Mouse (Mus musculus): ENCODE data around the gene Gm13178.
A peak's percentile ranks its signal among the peaks of the same experiment; 100 is the strongest.

Gene Gm13178

GRCm38 (mm10) chr4:144721304-144721703 lies at the start of gene Gm13178:
Gene Gm13178, minus strand, starts transcription at chr4:144721404.
- no peak for DNase-seq (ENCODE audit: low spot score)

GRCm38 (mm10) chr4:144765722-144766121 lies 44.5 kb upstream of the Gm13178 start:
- peak; percentile 46 for DNase-seq (ENCODE audit: low spot score)

DNA sequence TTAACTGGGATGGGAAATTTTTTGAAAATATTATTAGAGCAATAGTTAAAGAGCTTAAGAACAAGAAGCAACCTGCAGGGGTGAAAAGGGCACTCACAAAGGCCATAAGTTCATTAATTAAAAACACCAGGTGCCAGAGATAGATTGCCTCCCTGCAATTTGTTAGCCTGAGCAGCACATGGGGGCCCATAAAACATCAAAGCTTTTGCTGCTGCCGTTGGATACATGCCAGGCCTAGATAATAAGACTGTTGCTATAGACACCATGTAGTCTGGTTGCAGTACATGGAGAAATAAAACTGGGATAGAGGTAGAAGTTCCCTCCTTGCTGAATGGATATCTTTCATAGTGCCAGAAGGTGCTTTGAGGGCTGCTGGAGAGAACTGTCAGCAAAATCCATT lies 27.9 kb upstream of the Gm13178 start:
- DNase-seq (ENCODE audit: low spot score) = no peak

GRCm38 (mm10) chr4:144719691-144720090 lies 1.5 kb downstream of the Gm13178 start:
- no peak for DNase-seq (ENCODE audit: low spot score)

GRCm38 (mm10) chr4:144718288-144718687 lies 2.9 kb downstream of the Gm13178 start:
- no peak for DNase-seq (ENCODE audit: low spot score)

DNA sequence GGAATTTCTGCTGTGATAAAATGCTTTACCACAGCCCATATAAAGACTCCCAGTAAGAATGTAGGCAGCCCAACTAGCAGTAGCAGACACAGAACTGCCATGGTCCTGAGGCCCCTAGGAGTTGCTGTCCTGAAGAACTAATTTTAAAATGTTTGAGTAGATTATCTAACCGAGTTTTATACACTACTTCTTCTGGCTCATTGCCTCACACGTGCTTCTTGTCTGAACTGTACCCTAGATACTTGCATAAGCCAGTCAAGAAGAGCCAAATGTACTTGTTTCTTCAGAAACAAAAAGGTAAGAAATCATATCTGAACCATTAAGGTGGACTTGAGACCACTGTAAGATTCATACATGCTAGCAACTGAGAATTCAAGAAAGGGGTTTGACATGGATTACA lies 34.9 kb downstream of the Gm13178 start, which contains the start of gene Gm436:
Gm436 (minus strand) TSS at position 101 of the 400 bp plus-strand sequence.
- no peak for DNase-seq (ENCODE audit: low spot score)

All from adipocyte (in vitro differentiated cells).